Mouse (Mus musculus) limb, embryonic 13.5 days (tissue): ENCODE results near the gene Pde4c. TPM values are rescaled to one million over a fixed set of nuclear protein-coding genes. Genes with fewer than 3 reads are reported as not detected.
A peak's percentile ranks its signal among the peaks of the same experiment; 100 is the strongest.

Experiments
- ATAC-seq: fragments of 200-750 bp; cut with Nextera tagmentation; 2 replicates; pipeline ENCODE4 v1.8.0; 2017; ENCODE audit warnings: low read depth, moderate number of reproducible peaks, moderate TSS enrichment; ENCODE audit not compliant: low FRiP score
- H3K27ac ChIP-seq: fragments of 300-500 bp; sonication (generic); 2 replicates; pipeline ENCODE4 v1.5.1; 2015; ENCODE audit warnings: inconsistent platforms, mild to moderate bottlenecking, moderate library complexity
- H3K27me3 ChIP-seq: fragments of 300-500 bp; sonication (generic); 2 replicates; pipeline ENCODE4 v1.6.1; 2015; ENCODE audit warnings: mild to moderate bottlenecking, inconsistent platforms
- H3K36me3 ChIP-seq: fragments of 300-500 bp; sonication (generic); 2 replicates; pipeline ENCODE4 v1.6.1; 2015; ENCODE audit warnings: inconsistent platforms, mild to moderate bottlenecking, moderate library complexity
- H3K4me1 ChIP-seq: fragments of 300-500 bp; sonication (generic); 2 replicates; pipeline ENCODE4 v1.6.1; 2015; ENCODE audit warnings: inconsistent platforms
- H3K4me2 ChIP-seq: fragments of 300-500 bp; sonication (generic); replicated peaks from 2 replicates; pipeline ENCODE4 v1.6.1; 2015; ENCODE audit warnings: inconsistent platforms, mild to moderate bottlenecking, moderate library complexity
- H3K4me3 ChIP-seq: fragments of 300-500 bp; sonication (generic); 2 replicates; pipeline ENCODE4 v1.5.1; 2015; ENCODE audit warnings: moderate library complexity, mild to moderate bottlenecking, inconsistent platforms
- H3K9ac ChIP-seq: fragments of 300-500 bp; sonication (generic); 2 replicates; pipeline ENCODE4 v1.6.1; 2015; ENCODE audit warnings: mild to moderate bottlenecking, inconsistent platforms
- H3K9me3 ChIP-seq: fragments of 300-500 bp; sonication (generic); 2 replicates; pipeline ENCODE4 v1.6.1; 2016; ENCODE audit warnings: inconsistent platforms
- WGBS: fragments of 180-500 bp; shearing (Covaris S2); methylation state at CpG from one replicate; pipeline ENCODE4 v1.1.7; 2015; 5-methylcytosine and 5-hydroxymethylcytosine counted together
- polyA plus RNA-seq: library from polyadenylated mRNA; unstranded; fragments of >200 nt; fragmentation: Nextera tagmentation; extraction: Ambion mirVana; gene quantifications from 2 replicates; pipeline ENCODE4 v1.2.1, GENCODE M21; 2015

The Pde4c gene
- polyA plus RNA-seq, 1 experiment from 2014 or later, result 0.04 TPM

GRCm38 (mm10) chr8:70698310-70699109 lies 25.0 kb upstream of the Pde4c start, which contains the start of gene Jund:
Jund (plus strand) TSS chr8:70698949.
- peak; percentile 91 for ATAC-seq
- H3K4me1 ChIP-seq, result peaks cover 64% of the 10 kb centered on the region
- peaks cover 15% of the 10 kb centered on the region; the same call in 1 of the 2 replicates for H3K36me3 ChIP-seq
- H3K4me3 ChIP-seq, result peak within 1 kb of the TSS; percentile 97
- peak within 1 kb of the TSS; percentile 75 for H3K4me2 ChIP-seq
- H3K9ac ChIP-seq, result peak within 1 kb of the TSS; percentile 100
- H3K9me3 ChIP-seq, result no peaks in the 10 kb centered on the region
- peak within 1 kb of the TSS; percentile 98 for H3K27ac ChIP-seq
- under 1% methylated on average over 69 of the region's 69 CpGs for WGBS
- no peaks in the 10 kb centered on the region for H3K27me3 ChIP-seq

- peak overlapping the region; percentile 75 for H3K4me2 ChIP-seq
- ATAC-seq, result no peak; the same call in 1 of the 2 replicates
- peaks cover 60% of the 10 kb centered on the region for H3K4me1 ChIP-seq
- no peaks in the 10 kb centered on the region for H3K27me3 ChIP-seq
- H3K9ac ChIP-seq, result peak overlapping the region; percentile 100
- H3K9me3 ChIP-seq, result no peaks in the 10 kb centered on the region
- H3K36me3 ChIP-seq, result peaks cover 15% of the 10 kb centered on the region; the same call in 1 of the 2 replicates
- H3K27ac ChIP-seq, result peak overlapping the region; percentile 98
- WGBS, result under 1% methylated on average over 88 of the region's 89 CpGs
- H3K4me3 ChIP-seq, result peak overlapping the region; percentile 97
These were observed 24.2 kb upstream of the Pde4c start for GRCm38 (mm10) chr8:70699116-70699833.

- under 1% methylated on average over 53 of the region's 59 CpGs for WGBS
- Histone ChIP-seq H3K36me3 (peaks cover 15% of the 10 kb centered on the region; the same call in 1 of the 2 replicates), H3K9ac (peak overlapping the region; percentile 100), H3K27ac (peak overlapping the region; percentile 98), H3K9me3 (no peaks in the 10 kb centered on the region), H3K4me1 (peaks cover 55% of the 10 kb centered on the region), H3K27me3 (no peaks in the 10 kb centered on the region), H3K4me3 (peak overlapping the region; percentile 97), H3K4me2 (peak overlapping the region; percentile 75)
- no peak for ATAC-seq
These were observed 23.5 kb upstream of the Pde4c start for GRCm38 (mm10) chr8:70699834-70700554.

- WGBS, result under 1% methylated on average over 20 of the region's 20 CpGs
- Histone ChIP-seq H3K27me3 (no peaks in the 10 kb centered on the region), H3K27ac (peak overlapping the region; percentile 98), H3K36me3 (peaks cover 15% of the 10 kb centered on the region; the same call in 1 of the 2 replicates), H3K9me3 (no peaks in the 10 kb centered on the region), H3K4me3 (peak overlapping the region; percentile 97), H3K4me1 (peaks cover 49% of the 10 kb centered on the region), H3K4me2 (peak overlapping the region; percentile 75), H3K9ac (peak overlapping the region; percentile 100)
- no peak for ATAC-seq
These were observed 23.0 kb upstream of the Pde4c start for GRCm38 (mm10) chr8:70700555-70700922.

- ATAC-seq, result no peak
- no peaks in the 10 kb centered on the region for H3K9me3 ChIP-seq
- peak overlapping the region; percentile 79 for H3K27ac ChIP-seq
- H3K4me2 ChIP-seq, result peak overlapping the region; percentile 75
- peaks cover 15% of the 10 kb centered on the region; the same call in 1 of the 2 replicates for H3K36me3 ChIP-seq
- H3K4me1 ChIP-seq, result peaks cover 41% of the 10 kb centered on the region
- peak overlapping the region; percentile 97 for H3K4me3 ChIP-seq
- 54% methylated on average over 10 of the region's 10 CpGs for WGBS
- no peaks in the 10 kb centered on the region for H3K27me3 ChIP-seq
- H3K9ac ChIP-seq, result peak overlapping the region; percentile 100
These were observed 22.2 kb upstream of the Pde4c start for GRCm38 (mm10) chr8:70701048-70701981.

GRCm38 (mm10) chr8:70701982-70702841 lies 21.3 kb upstream of the Pde4c start:
- Histone ChIP-seq H3K36me3 (peaks cover 15% of the 10 kb centered on the region; the same call in 1 of the 2 replicates), H3K4me1 (peaks cover 32% of the 10 kb centered on the region), H3K27me3 (no peaks in the 10 kb centered on the region), H3K4me2 (peak overlapping the region; percentile 75), H3K9me3 (no peaks in the 10 kb centered on the region), H3K27ac (no peak overlapping the region), H3K9ac (no peak overlapping the region; the same call in 1 of the 2 replicates), H3K4me3 (peak overlapping the region; percentile 97)
- ATAC-seq, result no peak
- WGBS, result 91% methylated on average over 2 of the region's 2 CpGs

GRCm38 (mm10) chr8:70702842-70703182 lies 20.7 kb upstream of the Pde4c start:
- H3K4me3 ChIP-seq, result no peak overlapping the region
- peaks cover 26% of the 10 kb centered on the region for H3K4me1 ChIP-seq
- peaks cover 15% of the 10 kb centered on the region; the same call in 1 of the 2 replicates for H3K36me3 ChIP-seq
- no peaks in the 10 kb centered on the region for H3K27me3 ChIP-seq
- no peaks in the 10 kb centered on the region for H3K9me3 ChIP-seq
- H3K9ac ChIP-seq, result no peak overlapping the region
- no peak overlapping the region for H3K27ac ChIP-seq
- ATAC-seq, result no peak
- WGBS, result 77% methylated on average over 3 of the region's 3 CpGs
- H3K4me2 ChIP-seq, result no peak overlapping the region

- H3K27me3 ChIP-seq, result no peaks in the 10 kb centered on the region
- no peak within 1 kb of the TSS for H3K27ac ChIP-seq
- no peak within 1 kb of the TSS for H3K9ac ChIP-seq
- H3K9me3 ChIP-seq, result no peaks in the 10 kb centered on the region
- peaks cover 22% of the 10 kb centered on the region for H3K4me1 ChIP-seq
- H3K36me3 ChIP-seq, result peaks cover 15% of the 10 kb centered on the region; the same call in 1 of the 2 replicates
- H3K4me3 ChIP-seq, result no peak within 1 kb of the TSS
- no peak for ATAC-seq
- peak within 1 kb of the TSS; percentile 75 for H3K4me2 ChIP-seq
- 88% methylated on average over 3 of the region's 3 CpGs for WGBS
These were observed 20.2 kb upstream of the Pde4c start, which contains the start of gene Iqcn for GRCm38 (mm10) chr8:70703287-70703686. Iqcn (plus strand) TSS chr8:70703457.

GRCm38 (mm10) chr8:70708281-70708680 lies 15.2 kb upstream of the Pde4c start:
- 89% methylated on average over 14 of the region's 14 CpGs for WGBS
- Histone ChIP-seq H3K9ac (no peak overlapping the region), H3K4me2 (no peak overlapping the region), H3K4me1 (no peaks in the 10 kb centered on the region), H3K9me3 (no peaks in the 10 kb centered on the region), H3K4me3 (no peak overlapping the region), H3K36me3 (peaks cover 3% of the 10 kb centered on the region; the same call in 1 of the 2 replicates), H3K27me3 (no peaks in the 10 kb centered on the region), H3K27ac (no peak overlapping the region)
- no peak for ATAC-seq

- no peaks in the 10 kb centered on the region for H3K9me3 ChIP-seq
- H3K4me3 ChIP-seq, result no peak overlapping the region
- 90% methylated on average over 9 of the region's 9 CpGs for WGBS
- no peak overlapping the region for H3K9ac ChIP-seq
- no peak overlapping the region for H3K4me2 ChIP-seq
- H3K27ac ChIP-seq, result no peak overlapping the region
- no peaks in the 10 kb centered on the region for H3K27me3 ChIP-seq
- H3K36me3 ChIP-seq, result no peaks in the 10 kb centered on the region
- no peaks in the 10 kb centered on the region for H3K4me1 ChIP-seq
- no peak for ATAC-seq
These were observed 13.7 kb upstream of the Pde4c start for GRCm38 (mm10) chr8:70709794-70710193.
